Mouse (Mus musculus): ENCODE measurements around the gene Slc2a8. TPM values are rescaled to one million over a fixed set of nuclear protein-coding genes. Genes with fewer than 3 reads are reported as not detected.
"Not testable (repeated sequence)": the region's sequence is repeated elsewhere in the genome, so short reads cannot be mapped to it uniquely, and the experiment has no call there.

Slc2a8 gene
- polyA plus RNA-seq (2012; rRNA removed), result 48.4 and 65.1 TPM in 2 replicates

DNA sequence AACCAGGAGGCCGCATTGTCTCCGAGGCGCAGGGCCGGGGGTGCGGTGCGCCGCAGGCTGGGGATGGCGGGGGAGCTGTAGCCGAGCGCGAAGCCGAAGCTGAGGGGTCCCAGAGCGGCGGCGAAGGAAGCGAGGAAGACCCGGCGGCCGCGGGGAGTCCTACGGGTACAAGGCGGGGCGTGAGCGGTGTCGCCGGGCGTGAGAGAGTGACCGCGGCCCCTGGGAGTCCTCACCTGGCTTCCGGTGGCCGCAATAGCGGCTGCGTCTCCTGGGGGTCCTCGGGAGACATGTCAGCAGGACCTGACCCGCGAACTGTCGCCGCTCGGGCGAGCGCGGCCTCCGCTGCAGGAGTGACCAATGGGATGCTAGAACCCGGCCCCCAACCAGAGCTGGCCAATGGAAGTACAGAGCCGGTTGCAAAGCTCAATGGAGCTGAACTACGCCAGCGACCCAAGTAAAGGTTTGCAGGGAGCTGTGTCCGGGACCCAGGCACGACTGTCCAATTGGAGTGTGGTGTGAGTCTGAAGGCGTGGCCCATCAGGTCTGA lies at the start of gene Slc2a8:
Slc2a8 (minus strand) TSS at position 359 of the 547 bp plus-strand sequence.
- under 1% methylated on average over 50 of the region's 50 CpGs for WGBS
- Histone ChIP-seq H3K4me1 (ENCODE audit: control insufficient read depth, insufficient read depth, low read length) (peaks cover 5% of the 10 kb centered on the region; the same call in 1 of the 2 replicates), H3K4me3 (replicated peaks; ENCODE audit: extremely low read depth, low read depth, low read length) (peak within 1 kb of the TSS; percentile 87)
- TF ChIP-seq POLR2A (IDR thresholded peaks at IDR 0.05; ENCODE audit: borderline replicate concordance, extremely low read depth, low read depth, low read length) (peak; percentile 87), CTCF (IDR thresholded peaks at IDR 0.05; ENCODE audit: insufficient read depth, low read length) (no peak)
- peak; percentile 82 for DNase-seq

- DNase-seq, result no peak
- Histone ChIP-seq H3K4me3 (replicated peaks; ENCODE audit: extremely low read depth, low read depth, low read length) (no peak overlapping the region), H3K4me1 (ENCODE audit: control insufficient read depth, insufficient read depth, low read length) (peaks cover 3% of the 10 kb centered on the region; the same call in 1 of the 2 replicates)
- WGBS, result 44% methylated on average over 4 of the region's 4 CpGs
- TF ChIP-seq CTCF (IDR thresholded peaks at IDR 0.05; ENCODE audit: insufficient read depth, low read length), result no peak
- no peak for TF ChIP-seq POLR2A (IDR thresholded peaks at IDR 0.05; ENCODE audit: borderline replicate concordance, extremely low read depth, low read depth, low read length)
Observed at GRCm38 (mm10) chr2:33025040-33025439, 43.2 kb upstream of the Slc2a8 start.

DNA sequence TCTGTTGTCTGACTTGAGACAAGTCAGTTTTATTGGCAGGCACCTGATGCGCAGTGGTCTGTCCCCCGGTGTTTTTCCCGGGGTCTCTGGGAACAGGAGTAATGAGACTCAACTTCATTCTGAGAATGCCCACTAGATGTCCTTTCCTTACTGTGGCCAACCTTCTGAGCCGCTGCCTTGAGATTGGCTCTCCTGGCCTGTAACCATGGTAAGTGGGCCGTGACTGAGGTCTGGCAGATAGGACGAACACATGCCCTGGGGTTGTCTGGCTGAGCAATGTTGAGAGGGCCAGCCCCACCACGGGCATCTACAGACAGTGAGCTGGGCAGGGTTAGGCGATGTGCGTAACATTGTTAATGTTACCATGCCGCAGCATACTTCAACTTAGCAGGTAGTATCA lies 42.7 kb upstream of the Slc2a8 start:
- Histone ChIP-seq H3K4me3 (replicated peaks; ENCODE audit: extremely low read depth, low read depth, low read length) (no peak overlapping the region), H3K4me1 (ENCODE audit: control insufficient read depth, insufficient read depth, low read length) (peaks cover 3% of the 10 kb centered on the region; the same call in 1 of the 2 replicates)
- DNase-seq, result no peak
- 63% methylated on average over 10 of the region's 10 CpGs for WGBS
- no peak for TF ChIP-seq POLR2A (IDR thresholded peaks at IDR 0.05; ENCODE audit: borderline replicate concordance, extremely low read depth, low read depth, low read length)

DNA sequence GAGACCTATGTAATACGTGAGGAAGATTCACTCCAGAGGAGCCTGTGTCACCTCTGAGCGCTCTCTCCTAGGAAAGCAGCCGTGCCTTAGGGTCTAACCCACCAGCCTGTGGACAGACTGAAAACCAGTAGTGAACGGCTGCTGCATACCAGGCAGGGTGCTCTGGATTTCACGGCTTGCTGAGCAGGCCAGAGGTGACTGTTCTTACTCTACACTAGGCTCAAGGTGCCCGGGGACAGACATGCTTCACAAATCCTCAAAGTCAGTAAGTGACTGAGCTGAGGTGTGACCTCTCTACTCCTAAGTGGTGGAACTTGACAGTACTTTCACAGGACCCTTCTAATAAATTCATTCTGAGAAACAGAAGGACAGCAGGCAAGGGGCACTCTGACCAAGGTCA lies 41.0 kb upstream of the Slc2a8 start:
- H3K4me1 ChIP-seq (ENCODE audit: control insufficient read depth, insufficient read depth, low read length), result peaks cover 3% of the 10 kb centered on the region; the same call in 1 of the 2 replicates
- no peak for DNase-seq
- no peak for TF ChIP-seq CTCF (IDR thresholded peaks at IDR 0.05; ENCODE audit: insufficient read depth, low read length)
- no peak for TF ChIP-seq POLR2A (IDR thresholded peaks at IDR 0.05; ENCODE audit: borderline replicate concordance, extremely low read depth, low read depth, low read length)
- 78% methylated on average over 6 of the region's 6 CpGs for WGBS
- no peak overlapping the region for H3K4me3 ChIP-seq (replicated peaks; ENCODE audit: extremely low read depth, low read depth, low read length)

- TF ChIP-seq CTCF (IDR thresholded peaks at IDR 0.05; ENCODE audit: insufficient read depth, low read length) (peak; percentile 30; the same call in 1 of the 2 replicates), POLR2A (IDR thresholded peaks at IDR 0.05; ENCODE audit: borderline replicate concordance, extremely low read depth, low read depth, low read length) (peak; percentile 17; the same call in 1 of the 2 replicates)
- WGBS, result 12% methylated on average over 6 of the region's 6 CpGs
- DNase-seq, result peak; percentile 40
- Histone ChIP-seq H3K4me1 (ENCODE audit: control insufficient read depth, insufficient read depth, low read length) (no peaks in the 10 kb centered on the region), H3K4me3 (replicated peaks; ENCODE audit: extremely low read depth, low read depth, low read length) (no peak overlapping the region)
Observed at GRCm38 (mm10) chr2:33018026-33018425, 36.1 kb upstream of the Slc2a8 start.

- WGBS, result 60% methylated on average over 2 of the region's 2 CpGs
- no peak for DNase-seq
- Histone ChIP-seq H3K4me3 (replicated peaks; ENCODE audit: extremely low read depth, low read depth, low read length) (no peak overlapping the region), H3K4me1 (ENCODE audit: control insufficient read depth, insufficient read depth, low read length) (no peaks in the 10 kb centered on the region)
- TF ChIP-seq POLR2A (IDR thresholded peaks at IDR 0.05; ENCODE audit: borderline replicate concordance, extremely low read depth, low read depth, low read length) (no peak), CTCF (IDR thresholded peaks at IDR 0.05; ENCODE audit: insufficient read depth, low read length) (no peak)
Observed at GRCm38 (mm10) chr2:33017191-33017590, 35.3 kb upstream of the Slc2a8 start.

DNA sequence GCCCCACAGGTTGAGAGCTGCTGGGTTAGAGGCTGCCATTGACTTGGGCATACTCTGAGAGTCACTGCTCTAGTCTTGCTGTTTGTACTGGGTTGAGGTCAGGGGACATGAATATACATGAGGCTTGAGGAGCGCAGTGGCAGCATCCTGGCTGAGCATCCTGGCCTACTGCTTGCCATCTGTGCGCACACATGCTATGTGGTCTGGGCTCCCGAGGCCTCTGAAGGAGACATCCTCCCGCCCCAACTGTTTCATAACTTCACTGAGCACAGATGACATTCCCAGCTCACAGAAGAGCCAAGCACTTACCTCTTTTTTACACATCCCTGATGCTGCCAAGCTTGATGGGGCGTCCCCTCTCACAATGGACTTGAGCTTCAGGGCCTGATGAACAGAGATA lies 33.0 kb upstream of the Slc2a8 start:
- TF ChIP-seq POLR2A (IDR thresholded peaks at IDR 0.05; ENCODE audit: borderline replicate concordance, extremely low read depth, low read depth, low read length), result no peak
- TF ChIP-seq CTCF (IDR thresholded peaks at IDR 0.05; ENCODE audit: insufficient read depth, low read length), result no peak
- Histone ChIP-seq H3K4me3 (replicated peaks; ENCODE audit: extremely low read depth, low read depth, low read length) (no peak overlapping the region), H3K4me1 (ENCODE audit: control insufficient read depth, insufficient read depth, low read length) (no peaks in the 10 kb centered on the region)
- 92% methylated on average over 5 of the region's 5 CpGs for WGBS
- no peak for DNase-seq

DNA sequence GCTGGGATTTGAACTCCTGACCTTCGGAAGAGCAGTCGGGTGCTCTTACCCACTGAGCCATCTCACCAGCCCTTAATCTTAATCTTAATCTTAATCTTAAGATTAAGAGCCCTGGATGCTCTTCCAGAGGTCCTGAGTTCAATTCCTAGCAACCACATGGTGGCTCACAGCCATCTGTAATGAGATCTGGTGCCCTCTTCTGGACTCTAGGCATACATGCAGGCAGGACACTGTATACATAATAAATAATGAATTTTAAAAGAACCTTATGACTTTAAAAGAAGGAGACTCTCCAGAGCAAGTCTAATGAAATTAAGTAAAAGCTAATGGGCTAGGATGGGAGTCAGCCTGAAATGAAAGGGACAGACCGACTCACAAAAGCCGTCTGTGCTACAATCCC lies 27.2 kb upstream of the Slc2a8 start:
- 91% methylated on average over 4 of the region's 4 CpGs for WGBS
- not testable (repeated sequence) for H3K4me3 ChIP-seq (replicated peaks; ENCODE audit: extremely low read depth, low read depth, low read length); H3K4me1 ChIP-seq (ENCODE audit: control insufficient read depth, insufficient read depth, low read length); DNase-seq

DNA sequence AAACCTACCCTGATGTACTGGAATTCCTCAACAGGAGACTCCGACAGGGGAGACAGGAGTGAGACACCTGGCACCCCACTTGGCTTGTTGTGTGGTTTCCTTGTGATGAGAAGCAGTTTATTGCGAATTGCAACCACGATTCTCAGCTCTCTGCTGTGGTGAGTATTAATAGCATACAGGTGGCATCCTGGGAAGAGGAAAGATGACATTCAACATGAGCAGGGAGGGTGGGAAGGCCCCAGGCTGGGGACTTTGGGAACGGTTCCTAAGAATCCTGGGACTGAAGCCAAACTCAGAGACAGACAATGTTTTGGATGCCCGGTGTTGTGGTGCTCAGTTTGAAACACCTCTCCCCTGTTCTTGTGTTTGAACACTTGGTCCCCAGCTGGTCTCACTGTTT lies 23.2 kb upstream of the Slc2a8 start:
- WGBS, result 62% methylated on average over 5 of the region's 5 CpGs
- TF ChIP-seq CTCF (IDR thresholded peaks at IDR 0.05; ENCODE audit: insufficient read depth, low read length), result no peak
- Histone ChIP-seq H3K4me3 (replicated peaks; ENCODE audit: extremely low read depth, low read depth, low read length) (no peak overlapping the region), H3K4me1 (ENCODE audit: control insufficient read depth, insufficient read depth, low read length) (no peaks in the 10 kb centered on the region)
- no peak for DNase-seq

DNA sequence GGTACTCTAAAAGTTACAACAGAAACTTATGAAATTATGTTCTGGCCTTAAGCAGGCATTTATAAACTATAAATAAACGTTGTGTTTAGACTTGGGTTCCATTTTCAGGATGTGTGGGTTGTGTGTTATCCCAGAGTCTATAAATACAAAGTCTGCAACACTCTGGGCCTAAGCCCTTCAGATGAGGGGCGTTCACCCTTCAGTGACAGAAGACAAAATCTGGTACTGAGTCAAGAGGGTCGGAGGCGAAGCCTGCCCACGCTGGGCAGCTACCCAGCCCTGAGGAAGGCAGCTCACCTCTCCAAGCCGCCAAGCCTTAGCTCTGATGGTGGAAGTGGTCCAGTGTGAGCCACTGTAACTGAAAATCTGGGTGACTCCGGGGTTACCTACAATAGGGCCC lies 20.3 kb upstream of the Slc2a8 start:
- no peak for DNase-seq
- Histone ChIP-seq H3K4me3 (replicated peaks; ENCODE audit: extremely low read depth, low read depth, low read length) (no peak overlapping the region), H3K4me1 (ENCODE audit: control insufficient read depth, insufficient read depth, low read length) (no peaks in the 10 kb centered on the region)
- TF ChIP-seq POLR2A (IDR thresholded peaks at IDR 0.05; ENCODE audit: borderline replicate concordance, extremely low read depth, low read depth, low read length), result no peak
- TF ChIP-seq CTCF (IDR thresholded peaks at IDR 0.05; ENCODE audit: insufficient read depth, low read length), result no peak
- WGBS, result 82% methylated on average over 7 of the region's 7 CpGs
